Mouse (Mus musculus): ENCODE results near the gene Trnau1ap. TPM values are rescaled to one million over a fixed set of nuclear protein-coding genes. Genes with fewer than 3 reads are reported as not detected.

Trnau1ap gene
- total RNA-seq (2021), result 10 to 100 TPM; 24.6 TPM

- intact Hi-C loops (cut with DNase I), result no loop called here
- peak; percentile 67 to 94 for DNase-seq (ENCODE audit: extremely low spot score in 1 of 2, low spot score in 2 of 2)
Observed at GRCm38 (mm10) chr4:132329115-132329834, at the start of gene Trnau1ap. Trnau1ap (minus strand) TSS chr4:132329538.

GRCm38 (mm10) chr4:132373820-132374219 is 44.5 kb upstream of the Trnau1ap start:
- no peak for DNase-seq (ENCODE audit: extremely low spot score in 1 of 2, low spot score in 2 of 2)
- intact Hi-C loops (cut with DNase I), result no loop called here

GRCm38 (mm10) chr4:132369953-132370750 is 40.8 kb upstream of the Trnau1ap start:
- no peak for DNase-seq (ENCODE audit: extremely low spot score in 1 of 2, low spot score in 2 of 2)

GRCm38 (mm10) chr4:132367480-132368201 is 38.3 kb upstream of the Trnau1ap start:
- intact Hi-C loops (cut with DNase I), result no loop called here
- DNase-seq (ENCODE audit: extremely low spot score in 1 of 2, low spot score in 2 of 2), result no peak

More at GRCm38 (mm10) chr4:132369953-132370750, 40.8 kb upstream of the Trnau1ap start:
- intact Hi-C loops (cut with DNase I), result no loop called here

GRCm38 (mm10) chr4:132365450-132366060 is 36.2 kb upstream of the Trnau1ap start:
- DNase-seq (ENCODE audit: extremely low spot score in 1 of 2, low spot score in 2 of 2), result no peak
- intact Hi-C loops (cut with DNase I), result no loop called here

- DNase-seq (ENCODE audit: extremely low spot score in 1 of 2, low spot score in 2 of 2), result no peak
- intact Hi-C loops (cut with DNase I), result no loop called here
Observed at GRCm38 (mm10) chr4:132363487-132363886, 34.1 kb upstream of the Trnau1ap start.

GRCm38 (mm10) chr4:132359510-132359909 is 30.2 kb upstream of the Trnau1ap start:
- intact Hi-C loops (cut with DNase I), result loop anchor here (10.0 kb wide), 1 partner anchor 155 kb away; the partner anchor contains the start of gene Sesn2
- DNase-seq (ENCODE audit: extremely low spot score in 1 of 2, low spot score in 2 of 2), result no peak

GRCm38 (mm10) chr4:132356170-132356569 is 26.8 kb upstream of the Trnau1ap start:
- intact Hi-C loops (cut with DNase I), result loop anchor here (10.0 kb wide), 1 partner anchor 159 kb away; the partner anchor contains the start of gene Sesn2
- DNase-seq (ENCODE audit: extremely low spot score in 1 of 2, low spot score in 2 of 2), result no peak

- no peak for DNase-seq (ENCODE audit: extremely low spot score in 1 of 2, low spot score in 2 of 2)
- intact Hi-C loops (cut with DNase I), result loop anchor here (10.0 kb wide), 1 partner anchor 159 kb away; the partner anchor contains the start of gene Sesn2
Observed at GRCm38 (mm10) chr4:132355403-132355802, 26.1 kb upstream of the Trnau1ap start.

GRCm38 (mm10) chr4:132354571-132354970 is 25.2 kb upstream of the Trnau1ap start:
- intact Hi-C loops (cut with DNase I), result loop anchor here (10.0 kb wide), 1 partner anchor 160 kb away; the partner anchor contains the start of gene Sesn2
- DNase-seq (ENCODE audit: extremely low spot score in 1 of 2, low spot score in 2 of 2), result peak in 1 of 2 experiments; percentile 61

- DNase-seq (ENCODE audit: extremely low spot score in 1 of 2, low spot score in 2 of 2), result peak; percentile 88 to 91
- intact Hi-C loops (cut with DNase I), result loop anchor here (10.0 kb wide), 1 partner anchor 161 kb away; the partner anchor contains the start of gene Sesn2
Observed at GRCm38 (mm10) chr4:132353481-132353885, 24.1 kb upstream of the Trnau1ap start, which contains the start of gene Rcc1. Rcc1 (minus strand) TSS chr4:132353605.

- no peak for DNase-seq (ENCODE audit: extremely low spot score in 1 of 2, low spot score in 2 of 2)
- intact Hi-C loops (cut with DNase I), result loop anchor here (10.0 kb wide), 1 partner anchor 162 kb away; the partner anchor contains the start of gene Sesn2
Observed at GRCm38 (mm10) chr4:132352739-132353138, 23.4 kb upstream of the Trnau1ap start.

GRCm38 (mm10) chr4:132351401-132351800 is 22.1 kb upstream of the Trnau1ap start:
- intact Hi-C loops (cut with DNase I), result loop anchor here (10.0 kb wide), 1 partner anchor 163 kb away; the partner anchor contains the start of gene Sesn2
- no peak for DNase-seq (ENCODE audit: extremely low spot score in 1 of 2, low spot score in 2 of 2)

- DNase-seq (ENCODE audit: extremely low spot score in 1 of 2, low spot score in 2 of 2), result no peak
- intact Hi-C loops (cut with DNase I), result loop anchor here (10.0 kb wide), 1 partner anchor 164 kb away; the partner anchor contains the start of gene Sesn2
Observed at GRCm38 (mm10) chr4:132350854-132351253, 21.5 kb upstream of the Trnau1ap start.

- no peak for DNase-seq (ENCODE audit: extremely low spot score in 1 of 2, low spot score in 2 of 2)
- intact Hi-C loops (cut with DNase I), result loop anchor here (10.0 kb wide), 1 partner anchor 165 kb away; the partner anchor contains the start of gene Sesn2
Observed at GRCm38 (mm10) chr4:132350123-132350740, 20.9 kb upstream of the Trnau1ap start.

GRCm38 (mm10) chr4:132349495-132350122 is 20.3 kb upstream of the Trnau1ap start:
- intact Hi-C loops (cut with DNase I), result loop anchor here (5.0 to 10.0 kb wide), 3 partner anchors 52 to 165 kb away; partner anchors contain the start of genes Sesn2 and Taf12
- DNase-seq (ENCODE audit: extremely low spot score in 1 of 2, low spot score in 2 of 2), result no peak

GRCm38 (mm10) chr4:132346661-132347060 is 17.3 kb upstream of the Trnau1ap start:
- intact Hi-C loops (cut with DNase I), result loop anchor here (5.0 kb wide), 2 partner anchors 49 to 74 kb away; partner anchors contain the start of gene Taf12
- DNase-seq (ENCODE audit: extremely low spot score in 1 of 2, low spot score in 2 of 2), result no peak
